Mouse (Mus musculus): ENCODE measurements around the gene Poc1a.

DNA sequence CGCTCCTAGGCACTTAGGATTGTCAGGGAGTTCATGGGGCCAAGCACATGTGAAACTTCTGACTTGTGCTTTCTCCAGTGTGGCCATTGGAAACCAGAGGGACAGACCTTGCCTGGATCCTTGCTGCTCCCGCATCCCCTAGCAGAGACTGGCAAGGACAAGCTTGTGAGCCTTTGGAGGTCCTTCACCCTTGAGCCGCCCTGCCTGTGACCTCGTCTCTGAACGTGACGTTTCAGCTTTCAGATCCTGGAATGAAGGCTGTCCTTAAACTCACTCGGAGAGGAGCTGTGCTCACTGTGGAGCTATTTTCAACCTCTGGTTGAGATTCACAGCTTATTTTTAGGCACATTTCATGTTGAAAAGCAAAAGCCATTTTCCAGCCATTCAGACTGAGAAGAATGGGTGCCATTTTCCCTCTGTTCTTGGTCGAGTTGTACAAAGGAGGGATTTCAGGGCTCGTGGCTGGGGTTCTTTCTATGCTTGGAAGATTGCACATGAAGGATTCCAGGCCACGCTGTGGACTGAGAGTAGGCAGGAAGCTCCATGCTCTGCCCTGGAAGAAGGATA, 30.8 kb downstream of the Poc1a start:
- no peak for TF ChIP-seq CTCF (IDR thresholded peaks at IDR 0.05; ENCODE audit: control insufficient read depth, insufficient read depth, insufficient read length)
- TF ChIP-seq MYOD1 (IDR thresholded peaks at IDR 0.05; ENCODE audit: control insufficient read depth, insufficient read length, low read depth), result no peak
- TF ChIP-seq USF1 (IDR thresholded peaks at IDR 0.05; ENCODE audit: low read depth), result no peak
- no peak for TF ChIP-seq MAX (IDR thresholded peaks at IDR 0.05)
